Mouse (Mus musculus): Measurements from ENCODE around the gene Lrrc8b.
A peak's percentile ranks its signal among the peaks of the same experiment; 100 is the strongest.

Lrrc8b gene

DNA sequence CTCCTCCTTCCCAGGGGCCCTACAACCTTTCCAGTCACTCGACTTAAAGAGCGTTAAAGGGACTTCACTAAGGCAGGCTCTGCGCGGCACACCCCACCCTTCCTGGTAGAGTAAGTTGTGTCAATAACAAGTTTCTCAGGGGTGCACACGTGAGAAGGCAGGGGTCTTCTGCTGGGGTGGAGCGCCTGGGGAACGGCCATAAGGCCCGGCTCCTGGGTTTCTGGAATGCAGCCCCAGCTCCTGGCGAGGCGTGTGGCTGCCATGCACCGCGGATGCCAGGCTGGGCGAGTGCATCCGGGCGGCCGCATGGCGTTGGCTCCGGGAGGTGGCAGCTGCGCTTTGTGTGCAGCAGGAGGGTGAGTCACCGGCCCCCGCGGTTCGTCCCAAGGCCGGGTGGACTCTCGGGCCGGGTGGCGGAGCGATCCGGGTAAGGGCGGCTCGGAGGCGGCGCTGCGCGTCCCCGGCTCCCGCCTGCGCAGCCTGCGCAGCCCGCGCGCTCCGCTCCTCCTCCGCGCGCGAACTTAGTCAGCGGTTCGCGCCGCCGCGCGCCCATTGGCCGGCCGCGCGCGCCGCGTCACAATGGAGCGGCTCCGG, at the start of gene Lrrc8b:
TSS of gene Lrrc8b (plus strand) at position 578 of the 594 bp plus-strand sequence.
- peak; percentile 88 for DNase-seq (ENCODE audit: low read depth, low spot score)

DNA sequence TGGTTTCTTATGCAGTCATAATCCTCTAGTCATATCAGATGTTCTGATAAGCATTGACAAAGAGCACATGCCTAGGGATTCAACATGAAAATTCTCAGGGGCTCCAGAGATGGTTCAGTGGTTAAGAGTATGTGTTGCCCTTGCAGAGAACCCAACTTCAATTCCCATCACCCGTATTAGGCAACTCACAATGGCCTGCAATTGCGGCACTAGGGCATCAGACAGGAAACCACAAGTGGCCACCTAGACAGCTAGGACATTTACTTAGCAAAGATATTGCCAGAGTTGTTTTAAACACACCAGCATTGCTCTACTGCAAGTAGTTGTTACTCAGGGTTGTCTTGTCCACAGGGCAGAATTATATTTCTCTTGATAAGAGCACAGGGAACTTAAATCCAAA, 34.1 kb upstream of the Lrrc8b start:
- DNase-seq (ENCODE audit: low read depth, low spot score), result no peak

GRCm38 (mm10) chr5:105390346-105390745, 25.2 kb upstream of the Lrrc8b start:
- no peak for DNase-seq (ENCODE audit: low read depth, low spot score)

DNA sequence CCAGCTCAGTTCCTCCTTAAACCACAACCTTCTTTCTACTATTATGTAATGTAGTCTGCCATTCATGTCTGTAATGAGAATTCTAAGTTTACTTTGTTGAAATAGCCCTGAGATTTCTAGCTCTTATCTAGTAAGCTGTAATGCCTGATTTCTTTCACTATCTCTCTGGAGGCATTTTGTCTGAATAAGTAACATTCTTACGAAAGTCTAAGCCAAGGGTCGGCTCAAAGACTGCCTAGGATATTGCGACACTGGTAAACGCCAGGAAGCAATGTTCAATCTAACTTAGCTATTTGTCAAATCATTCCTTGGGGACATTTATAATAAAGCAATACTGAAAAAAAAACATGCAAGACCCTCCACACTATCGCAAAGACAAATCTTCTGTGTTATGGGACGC, 21.8 kb upstream of the Lrrc8b start:
- no peak for DNase-seq (ENCODE audit: low read depth, low spot score)

- DNase-seq (ENCODE audit: low read depth, low spot score), result no peak
These were observed 20.4 kb upstream of the Lrrc8b start for GRCm38 (mm10) chr5:105395188-105395587.

DNA sequence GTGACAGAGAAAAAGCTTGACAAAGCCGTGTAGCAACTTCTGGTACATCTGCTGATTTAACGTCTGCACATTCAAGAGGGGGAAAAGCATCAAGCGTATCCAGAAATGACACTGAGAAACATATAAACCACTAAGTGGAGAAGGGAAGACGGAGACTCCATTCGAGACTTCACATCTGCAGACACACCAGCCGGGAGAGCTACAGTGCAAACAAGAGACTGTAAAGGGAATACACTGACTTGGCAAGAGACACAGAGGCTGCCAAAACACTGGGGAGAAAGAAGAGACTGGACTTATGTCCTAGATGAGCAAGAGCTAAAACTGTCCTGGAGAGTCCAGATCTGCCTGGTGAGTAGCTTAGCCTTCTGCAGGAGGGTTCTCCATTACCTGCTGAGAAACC, 16.6 kb upstream of the Lrrc8b start:
- DNase-seq (ENCODE audit: low read depth, low spot score), result no peak

- peak; percentile 82 for DNase-seq (ENCODE audit: low read depth, low spot score)
These were observed 15.7 kb upstream of the Lrrc8b start for GRCm38 (mm10) chr5:105399631-105400423.

- no peak for DNase-seq (ENCODE audit: low read depth, low spot score)
These were observed 14.9 kb upstream of the Lrrc8b start for GRCm38 (mm10) chr5:105400424-105401375.

GRCm38 (mm10) chr5:105401536-105401935, 14.0 kb upstream of the Lrrc8b start:
- peak; percentile 75 for DNase-seq (ENCODE audit: low read depth, low spot score)

DNA sequence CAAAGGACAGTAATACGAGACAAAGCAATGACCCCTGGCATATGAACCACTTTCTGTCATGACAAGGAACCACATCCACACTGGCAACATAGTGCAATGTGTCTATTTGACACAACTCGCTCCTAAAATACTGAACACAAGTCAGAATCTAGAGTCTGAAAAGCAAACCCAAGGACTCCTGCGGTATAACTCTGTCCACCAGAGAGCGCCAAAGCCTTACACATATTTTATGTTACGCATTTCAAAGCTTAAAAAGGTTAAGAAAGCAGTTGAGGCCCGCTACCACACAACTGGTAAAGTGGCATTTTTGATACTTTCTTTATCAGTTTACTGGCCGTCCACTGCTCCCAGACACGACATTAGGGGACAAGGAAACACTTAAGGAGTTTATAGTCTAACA, 10.6 kb upstream of the Lrrc8b start:
- DNase-seq (ENCODE audit: low read depth, low spot score), result peak; percentile 77

DNA sequence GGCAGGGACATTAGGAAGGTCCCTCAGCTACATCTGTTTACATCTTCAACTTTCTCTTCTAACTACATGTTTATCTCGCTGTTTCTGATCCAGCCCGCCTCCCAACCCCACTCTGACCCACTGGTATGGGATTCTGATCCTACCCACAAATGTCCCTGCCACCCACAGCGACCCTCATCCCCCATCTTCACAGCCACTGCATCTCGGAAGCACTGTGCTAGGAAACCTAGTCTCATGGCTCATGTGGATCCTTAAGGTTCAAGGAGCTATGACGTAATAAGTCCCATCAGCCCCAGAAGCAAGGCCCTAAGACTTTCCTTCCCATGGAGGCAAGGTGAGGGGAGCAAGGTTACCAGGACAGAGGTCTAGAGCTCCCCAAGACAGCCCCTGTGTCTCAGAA, 7.9 kb upstream of the Lrrc8b start:
- DNase-seq (ENCODE audit: low read depth, low spot score), result no peak

- DNase-seq (ENCODE audit: low read depth, low spot score), result peak; percentile 80
These were observed 6.5 kb upstream of the Lrrc8b start for GRCm38 (mm10) chr5:105409092-105409491.

- DNase-seq (ENCODE audit: low read depth, low spot score), result no peak
These were observed 4.9 kb upstream of the Lrrc8b start for GRCm38 (mm10) chr5:105410521-105411293.

DNA sequence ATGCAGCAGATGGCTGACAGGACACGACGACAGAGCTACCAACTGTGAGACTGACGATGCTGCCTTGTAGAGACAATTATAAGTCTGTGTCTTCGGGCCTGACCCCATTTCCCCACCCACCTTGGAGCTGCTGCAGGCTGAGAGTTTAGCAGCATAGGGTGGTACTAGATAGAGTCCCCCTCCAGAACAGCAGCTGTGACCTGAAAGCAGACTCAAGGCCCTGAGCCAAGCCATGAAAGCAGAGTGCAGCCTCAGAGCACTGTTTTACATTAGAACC, 4.3 kb upstream of the Lrrc8b start:
- no peak for DNase-seq (ENCODE audit: low read depth, low spot score)

DNA sequence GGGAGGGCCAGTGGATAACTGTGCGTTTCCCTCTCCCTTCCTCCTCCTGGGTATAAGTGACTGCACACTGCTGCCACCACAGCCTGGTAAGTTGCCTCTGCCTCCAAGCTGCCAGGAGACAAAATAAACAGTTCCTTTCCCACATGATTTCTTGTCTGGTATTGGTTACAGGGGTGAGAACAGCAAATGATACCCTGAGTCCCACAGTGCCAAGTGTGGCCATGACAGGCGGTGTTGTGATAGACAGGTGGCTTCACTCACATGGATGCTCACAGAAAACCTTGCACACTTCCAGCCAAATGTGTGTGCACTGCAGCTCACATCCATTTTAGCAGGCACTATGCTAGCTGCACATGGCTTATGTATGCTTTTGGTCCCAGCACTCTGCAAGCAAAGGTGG, 3.8 kb upstream of the Lrrc8b start:
- no peak for DNase-seq (ENCODE audit: low read depth, low spot score)

GRCm38 (mm10) chr5:105412634-105413033, 2.9 kb upstream of the Lrrc8b start:
- no peak for DNase-seq (ENCODE audit: low read depth, low spot score)

- DNase-seq (ENCODE audit: low read depth, low spot score), result peak; percentile 16
These were observed 1.0 kb upstream of the Lrrc8b start for GRCm38 (mm10) chr5:105414341-105415120.

DNA sequence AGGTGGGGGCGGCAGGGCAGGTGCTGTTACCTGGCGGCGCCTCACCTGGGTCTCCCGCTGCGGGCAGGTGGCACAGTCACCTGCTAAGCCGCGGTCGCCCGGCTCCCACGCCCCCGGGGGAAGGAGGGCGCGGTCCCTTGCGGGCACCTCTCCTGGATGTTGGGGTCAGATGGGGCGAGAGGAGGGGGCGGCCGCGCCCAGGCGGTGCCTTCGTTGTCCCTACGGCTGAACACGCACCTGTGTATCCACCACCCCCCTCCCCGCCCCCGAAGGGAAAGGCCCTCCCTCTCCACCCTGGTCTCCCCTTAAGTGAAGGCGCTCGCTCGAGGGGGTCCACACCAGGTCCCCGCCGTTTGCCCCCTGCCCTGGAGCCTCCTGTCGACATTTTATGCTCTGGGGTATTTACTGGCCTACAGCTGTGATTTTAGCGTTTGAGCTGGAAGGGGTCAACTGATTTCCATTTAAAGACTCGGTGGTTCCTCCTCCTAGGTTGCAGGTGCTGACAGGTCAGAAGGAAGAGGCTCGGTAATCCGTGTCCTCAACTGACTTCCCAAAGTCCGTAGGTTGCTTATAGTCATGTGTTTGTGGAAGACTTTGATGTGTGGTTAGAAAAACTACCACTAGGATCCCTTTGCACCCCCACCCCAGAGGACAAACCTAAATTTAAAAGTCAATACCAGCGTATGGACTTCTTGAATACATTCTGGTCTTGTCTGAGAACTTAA, 538 bp downstream of the Lrrc8b start:
- peak; percentile 43 for DNase-seq (ENCODE audit: low read depth, low spot score)

DNA sequence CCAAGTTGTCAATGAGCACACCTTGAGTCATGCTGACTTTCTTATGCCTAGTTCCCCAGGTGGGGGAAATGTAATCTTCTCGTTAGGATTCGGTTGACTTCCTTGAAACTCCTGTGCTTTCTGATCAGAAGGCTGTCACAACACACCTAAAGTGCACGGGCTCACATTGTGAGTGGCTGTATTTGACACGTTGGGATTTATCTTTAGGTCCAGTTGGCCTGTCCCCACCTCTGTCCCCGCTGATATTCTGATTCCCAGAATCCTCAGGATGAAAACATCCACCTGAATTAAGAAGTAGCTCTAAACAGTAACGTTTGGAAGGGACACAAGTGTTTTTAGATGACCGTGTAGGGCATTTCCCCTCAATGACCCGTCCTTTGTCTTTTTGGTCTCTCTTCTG, 1.6 kb downstream of the Lrrc8b start:
- DNase-seq (ENCODE audit: low read depth, low spot score), result no peak

GRCm38 (mm10) chr5:105418364-105418763, 2.8 kb downstream of the Lrrc8b start:
- no peak for DNase-seq (ENCODE audit: low read depth, low spot score)
